Mouse (Mus musculus): ENCODE measurements around the gene Glt8d1. TPM values are rescaled to one million over a fixed set of nuclear protein-coding genes. Genes with fewer than 3 reads are reported as not detected.

Gene Glt8d1
- polyA plus RNA-seq (2012; rRNA removed): 16.6 and 20.6 TPM in 2 replicates

DNA sequence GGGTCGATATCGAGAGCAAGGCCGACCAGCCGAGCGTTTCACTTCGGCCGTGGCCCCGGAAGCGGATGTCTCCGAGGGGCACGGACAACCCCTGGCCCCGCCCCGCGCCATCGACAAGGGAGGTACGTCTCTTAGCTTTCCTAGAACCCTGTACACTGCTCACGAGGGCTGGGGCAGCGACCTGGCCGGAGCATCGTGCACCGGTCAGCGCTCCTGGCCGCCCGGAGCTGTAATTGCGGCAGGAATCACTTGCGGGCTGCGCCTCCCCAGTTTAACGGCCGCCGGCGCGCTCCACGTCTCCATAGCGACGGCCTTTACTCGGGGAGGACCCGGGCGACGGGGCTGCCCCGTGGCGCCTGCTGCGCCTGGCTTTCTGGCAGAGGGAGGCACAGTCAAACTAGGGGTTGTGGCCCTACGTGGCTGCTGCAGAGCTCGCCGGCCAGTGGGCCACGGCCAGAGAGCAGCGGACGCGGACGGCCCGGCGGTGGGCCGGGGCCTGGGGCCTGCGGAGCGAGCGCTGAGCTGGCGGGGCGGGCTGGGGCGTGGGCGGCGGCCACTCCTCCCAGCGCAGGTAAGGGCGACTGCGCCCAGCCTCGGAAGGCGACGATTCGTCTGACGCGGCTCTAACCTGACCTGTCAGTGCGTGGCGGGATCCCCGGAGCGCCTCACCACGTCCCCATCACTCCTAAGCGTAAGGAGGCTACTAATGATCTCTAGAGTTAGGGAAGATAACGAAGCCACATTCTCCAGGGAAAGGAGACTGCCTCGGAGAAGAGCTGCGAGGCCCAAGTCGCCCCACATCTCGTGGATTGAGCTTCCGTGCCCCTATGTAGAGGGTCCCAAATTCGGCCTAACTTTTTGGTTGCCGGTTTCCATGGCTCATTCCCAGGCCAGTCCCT, at the start of gene Glt8d1, which contains the start of gene Spcs1:
Gene Glt8d1, plus strand, starts transcription at position 94 of the 899 bp plus-strand sequence.
Gene Spcs1, minus strand, starts transcription at position 366 of the 899 bp plus-strand sequence.

DNA sequence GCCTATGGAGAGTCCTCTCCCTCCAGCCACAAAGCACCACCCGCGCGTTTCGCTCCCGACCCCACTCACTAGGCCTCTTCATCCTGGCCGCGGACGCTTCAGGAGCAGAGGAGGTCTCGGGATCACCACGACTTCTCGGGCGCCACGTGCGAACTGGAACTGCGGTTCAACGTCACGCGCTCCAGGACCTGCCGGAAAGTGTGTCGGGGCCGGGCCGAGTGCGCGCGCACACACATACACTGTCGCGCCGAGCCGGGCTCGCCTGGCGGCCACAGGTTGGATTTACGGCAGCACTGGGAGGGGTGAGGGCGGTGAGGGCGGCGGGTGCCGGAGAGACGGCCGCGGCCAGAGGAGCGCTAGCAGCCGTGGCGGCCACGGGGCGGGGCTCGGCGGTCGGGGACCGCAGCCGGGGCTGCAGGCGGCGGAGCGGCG, 17.7 kb downstream of the Glt8d1 start, which contains the start of the genes Pbrm1 and Gnl3:
Gene Pbrm1, plus strand, starts transcription at position 279 of the 432 bp plus-strand sequence.
Gene Gnl3, minus strand, starts transcription at position 293 of the 432 bp plus-strand sequence.

Other genes starting within 250 kb of the Glt8d1 start
- gene Tmem110, start 175.8 kb upstream of the Glt8d1 start, polyA plus RNA-seq (2012; rRNA removed): 6.0 and 7.1 TPM in 2 replicates
- 1.9 and 2.0 TPM in 2 replicates for gene Mustn1, start 122.2 kb upstream of the Glt8d1 start, polyA plus RNA-seq (2012; rRNA removed)
- 481 and 488 TPM in 2 replicates for gene Itih4, start 114.9 kb upstream of the Glt8d1 start, polyA plus RNA-seq (2012; rRNA removed)
- 1,079 and 1,347 TPM in 2 replicates for gene Itih3, start 77.6 kb upstream of the Glt8d1 start, polyA plus RNA-seq (2012; rRNA removed)
- 142 and 148 TPM in 2 replicates for gene Itih1, start 58.1 kb upstream of the Glt8d1 start, polyA plus RNA-seq (2012; rRNA removed)
- gene Nek4, start 50.0 kb upstream of the Glt8d1 start, polyA plus RNA-seq (2012; rRNA removed): 2.3 and 2.6 TPM in 2 replicates
- gene Spcs1, start 272 bp downstream of the Glt8d1 start, polyA plus RNA-seq (2012; rRNA removed): 231 and 239 TPM in 2 replicates
- 7.2 and 7.4 TPM in 2 replicates for gene Pbrm1, start 17.7 kb downstream of the Glt8d1 start, polyA plus RNA-seq (2012; rRNA removed)
- gene Gnl3, start 17.8 kb downstream of the Glt8d1 start, polyA plus RNA-seq (2012; rRNA removed): 50.8 and 54.5 TPM in 2 replicates
- gene Smim4, start 127.6 kb downstream of the Glt8d1 start, polyA plus RNA-seq (2012; rRNA removed): 20.7 and 25.1 TPM in 2 replicates
- gene Nt5dc2, start 129.7 kb downstream of the Glt8d1 start, polyA plus RNA-seq (2012; rRNA removed): 145 and 192 TPM in 2 replicates
- gene Stab1, start 167.2 kb downstream of the Glt8d1 start, polyA plus RNA-seq (2012; rRNA removed): 29.0 and 38.2 TPM in 2 replicates
- 8.8 and 16.5 TPM in 2 replicates for gene Tnnc1, start 206.9 kb downstream of the Glt8d1 start, polyA plus RNA-seq (2012; rRNA removed)
- gene Nisch, start 215.5 kb downstream of the Glt8d1 start, polyA plus RNA-seq (2012; rRNA removed): 112 and 137 TPM in 2 replicates
- 0.13 and 0.20 TPM in 2 replicates for gene Sema3g, start 216.5 kb downstream of the Glt8d1 start, polyA plus RNA-seq (2012; rRNA removed)
- gene Phf7, start 249.9 kb downstream of the Glt8d1 start, polyA plus RNA-seq (2012; rRNA removed): 2.7 and 2.8 TPM in 2 replicates

All from liver, embryonic 18 days (tissue).